Mouse (Mus musculus): ENCODE results near the gene Pou6f1. TPM values are rescaled to one million over a fixed set of nuclear protein-coding genes. Genes with fewer than 3 reads are reported as not detected.
"Not testable (repeated sequence)": the region's sequence is repeated elsewhere in the genome, so short reads cannot be mapped to it uniquely, and the experiment has no call there.

The Pou6f1 gene
- total RNA-seq, 2 experiments from 2014 or later = 0.46 TPM; not detected in 1

DNA sequence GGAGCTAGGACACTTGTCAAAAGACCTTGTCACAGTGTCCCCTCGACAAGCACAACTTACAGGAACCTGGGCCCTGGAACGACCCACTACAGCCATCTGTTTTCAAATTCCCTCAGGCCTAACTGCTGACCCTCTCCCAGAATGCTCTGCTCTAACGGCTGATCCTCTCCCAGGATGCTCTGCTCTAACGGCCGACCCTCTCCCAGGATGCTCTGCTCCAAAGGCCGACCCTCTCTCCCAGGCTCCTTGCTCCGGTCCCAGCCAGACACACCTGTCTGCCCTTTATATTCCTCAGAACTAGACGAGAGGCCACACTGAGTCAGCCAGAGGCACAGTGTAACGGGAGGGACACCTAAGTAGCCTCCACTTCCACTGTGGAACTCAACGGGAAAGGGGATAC is 19.7 kb downstream of the Pou6f1 start:
- ATAC-seq (replicated peaks; ENCODE audit: poor library complexity, severe bottlenecking) = no peak

DNA sequence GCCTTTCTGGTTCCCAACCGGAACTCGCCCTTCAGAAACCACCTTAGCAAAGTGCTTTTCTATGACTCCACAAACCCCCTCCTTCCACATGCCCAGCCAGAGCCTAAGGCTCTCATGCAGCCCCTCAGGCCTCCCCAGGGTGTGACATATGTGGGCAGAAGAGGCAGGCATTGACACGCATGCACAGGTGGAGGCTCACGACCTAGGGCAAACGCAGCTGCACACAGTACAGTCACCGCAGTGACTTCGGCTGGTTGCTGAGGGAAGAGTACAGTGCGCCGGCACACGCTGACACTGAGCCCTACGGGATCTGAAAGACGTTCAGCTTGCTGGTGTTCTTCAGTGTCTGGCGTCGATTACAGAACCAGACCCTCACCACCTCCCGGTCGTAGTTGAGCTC is 21.8 kb downstream of the Pou6f1 start:
- ATAC-seq (replicated peaks; ENCODE audit: poor library complexity, severe bottlenecking) = no peak

DNA sequence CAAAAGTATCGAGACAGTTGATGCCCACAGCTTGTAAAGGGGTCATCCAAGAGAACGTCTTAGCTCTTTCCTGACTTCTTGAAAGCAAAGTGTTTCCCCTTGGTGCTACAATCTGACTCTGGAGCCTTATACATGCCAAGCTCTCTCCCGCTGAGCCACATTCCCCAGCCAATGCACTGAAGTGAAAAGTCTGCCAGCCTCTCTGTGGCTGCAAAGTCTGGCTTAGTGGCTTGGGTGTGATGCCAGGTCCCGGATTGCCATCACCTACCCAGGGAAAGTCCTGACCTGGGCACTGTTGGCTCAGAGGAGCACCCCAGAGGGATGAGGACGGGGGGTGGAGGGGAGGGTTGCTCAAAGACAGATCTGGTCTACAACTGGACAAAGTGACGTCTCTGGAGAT is 23.0 kb downstream of the Pou6f1 start:
- ATAC-seq (replicated peaks; ENCODE audit: poor library complexity, severe bottlenecking) = no peak

DNA sequence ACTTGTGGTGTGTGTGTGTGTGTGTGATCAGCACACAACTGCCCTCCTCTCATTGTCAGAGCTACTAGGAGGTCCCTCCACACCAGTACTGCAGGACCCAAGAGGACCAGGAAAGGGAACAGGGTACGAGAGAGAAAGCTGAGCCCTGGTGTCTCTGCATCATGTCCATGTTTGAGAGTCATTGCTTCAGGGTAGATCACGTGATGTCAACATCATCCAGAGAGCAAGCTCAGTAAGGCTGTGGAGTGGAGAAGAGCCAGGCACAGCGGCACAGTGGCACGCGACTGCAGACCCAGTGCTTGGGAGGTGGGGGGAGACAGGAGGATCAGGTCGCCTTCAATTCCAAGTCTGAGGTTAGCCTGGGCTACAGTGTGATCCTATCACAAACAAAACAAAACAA is 23.4 kb downstream of the Pou6f1 start:
- ATAC-seq (replicated peaks; ENCODE audit: poor library complexity, severe bottlenecking) = no peak

DNA sequence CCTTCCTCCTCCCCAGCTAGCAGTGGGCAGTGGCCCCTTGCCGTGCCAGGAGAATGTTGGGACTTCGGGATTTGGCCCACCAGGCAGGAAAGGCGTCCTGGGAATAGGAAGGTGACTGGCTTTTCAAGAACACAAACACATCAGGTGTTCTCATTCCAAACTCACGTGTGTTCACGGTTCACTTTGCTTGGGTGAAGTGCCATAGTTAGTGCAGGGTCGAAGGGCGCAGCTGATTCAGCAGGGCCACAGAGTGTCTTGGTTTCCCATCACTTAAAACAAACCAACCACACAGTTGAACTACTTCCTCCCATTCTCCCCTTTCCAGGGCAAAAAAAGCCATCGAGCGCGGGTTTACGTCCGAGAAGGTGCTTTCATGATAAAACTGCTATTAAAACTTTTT is 24.4 kb downstream of the Pou6f1 start:
- no peak for ATAC-seq (replicated peaks; ENCODE audit: poor library complexity, severe bottlenecking)

DNA sequence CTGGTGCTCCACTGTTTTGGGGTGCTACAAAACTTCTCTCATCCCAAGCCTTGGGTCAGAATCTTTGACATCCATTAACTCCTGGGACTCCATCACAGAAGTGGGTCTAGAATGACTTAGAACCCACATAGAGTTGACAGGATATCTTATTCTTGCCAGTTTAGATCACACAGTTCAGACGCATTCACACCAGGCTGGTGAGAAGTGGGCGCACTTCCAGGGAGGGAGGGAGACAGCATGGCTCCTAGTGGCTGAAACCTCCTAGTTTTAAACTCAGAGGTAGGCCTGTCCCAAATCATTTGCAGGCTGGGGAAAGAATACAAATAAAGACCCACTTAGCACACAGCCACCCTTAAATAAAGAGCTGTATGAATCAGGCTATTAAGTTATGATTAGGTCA is 25.4 kb downstream of the Pou6f1 start:
- ATAC-seq (replicated peaks; ENCODE audit: poor library complexity, severe bottlenecking) = no peak

DNA sequence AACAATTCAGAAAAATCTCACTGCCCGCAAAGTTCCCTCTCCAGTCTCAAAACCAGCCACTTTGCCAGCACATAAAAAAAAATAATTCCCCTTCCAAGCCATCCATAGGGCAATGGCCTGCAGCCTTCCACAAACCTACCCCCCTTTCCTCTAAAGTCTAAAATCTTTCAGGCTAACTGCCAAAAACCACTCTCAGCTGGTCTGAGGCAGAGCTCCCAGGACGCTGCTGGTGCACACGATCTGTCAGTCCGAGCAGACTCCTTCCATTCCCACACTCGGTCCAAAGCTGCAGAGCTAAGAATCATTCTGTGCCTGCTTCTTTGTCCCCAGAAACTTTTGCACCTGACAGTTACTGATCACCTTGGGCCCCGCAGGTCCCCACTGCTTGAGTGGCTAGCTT is 25.8 kb downstream of the Pou6f1 start:
- no peak for ATAC-seq (replicated peaks; ENCODE audit: poor library complexity, severe bottlenecking)

DNA sequence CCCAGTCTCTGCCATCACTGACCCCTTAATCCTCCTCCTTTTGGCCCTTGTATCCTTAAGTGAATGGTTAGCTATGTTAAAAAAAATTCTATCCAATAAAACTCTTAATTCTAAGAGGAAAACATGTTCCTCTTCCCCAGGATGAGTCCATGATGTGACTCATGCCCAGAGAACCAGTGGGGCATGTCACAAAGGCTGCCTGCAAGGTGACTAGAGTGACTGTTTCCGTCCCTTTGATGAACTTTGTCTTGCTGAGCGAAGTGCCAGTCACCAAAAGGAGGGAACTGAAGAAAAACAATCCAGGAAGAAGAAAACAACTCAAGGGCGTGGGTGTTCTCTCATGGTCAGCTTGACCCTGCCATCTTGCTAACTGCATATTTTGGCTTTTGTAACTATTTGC is 30.5 kb downstream of the Pou6f1 start:
- ATAC-seq (replicated peaks; ENCODE audit: poor library complexity, severe bottlenecking) = no peak

DNA sequence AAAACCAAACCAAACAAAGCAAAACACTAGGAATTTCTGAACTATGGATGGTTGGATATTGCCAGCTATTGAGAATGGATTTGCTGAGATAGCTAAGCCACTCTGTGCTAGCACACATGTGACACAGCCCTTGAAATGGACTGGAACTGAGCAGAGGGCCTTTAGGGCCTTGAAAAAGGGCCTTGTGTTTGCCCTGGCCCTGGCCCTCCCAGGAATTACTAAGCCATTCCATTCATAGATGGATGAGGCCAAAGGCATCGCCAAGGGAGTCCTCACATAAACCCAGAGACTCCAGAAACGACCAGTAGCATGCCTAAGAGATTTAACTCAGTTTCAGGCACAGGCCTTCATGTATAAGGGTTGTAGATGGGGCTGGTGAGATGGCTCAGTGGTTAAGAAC is 33.3 kb downstream of the Pou6f1 start:
- ATAC-seq (replicated peaks; ENCODE audit: poor library complexity, severe bottlenecking) = no peak

DNA sequence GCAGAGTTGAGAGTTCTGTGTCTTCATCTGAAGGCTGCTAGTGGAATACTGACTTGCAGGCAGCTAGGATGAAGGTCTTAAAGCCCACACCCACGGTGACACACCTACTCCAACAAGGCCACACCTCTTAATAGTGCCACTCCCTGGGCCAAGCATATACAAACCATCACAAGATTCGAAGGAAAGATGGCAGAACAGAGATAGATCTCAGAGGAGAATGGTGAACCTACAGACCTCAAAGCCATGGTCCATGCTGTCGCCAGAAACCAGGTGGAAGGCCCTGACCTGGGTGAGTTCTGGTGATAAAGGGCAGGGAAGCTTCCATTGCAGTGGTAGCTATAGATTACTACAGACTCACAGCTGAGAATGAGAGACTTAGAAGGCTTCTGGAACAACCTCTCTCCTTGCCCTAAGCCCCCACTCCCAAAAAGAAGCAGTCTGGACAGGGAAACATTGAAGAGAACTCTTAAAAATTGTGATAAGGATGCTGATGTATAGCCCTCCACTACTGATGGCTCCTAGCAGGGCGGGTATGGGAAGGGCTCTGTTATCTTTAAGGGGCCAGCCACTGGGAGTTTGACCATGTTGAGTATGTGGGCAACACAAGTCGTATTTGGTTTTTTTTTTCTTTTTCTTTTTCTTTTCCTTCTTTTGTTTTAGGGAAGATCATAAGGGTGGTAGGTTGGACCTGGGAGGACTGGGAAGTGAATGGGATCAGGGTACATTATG is 41.9 kb downstream of the Pou6f1 start:
- ATAC-seq (replicated peaks; ENCODE audit: poor library complexity, severe bottlenecking) = no peak

DNA sequence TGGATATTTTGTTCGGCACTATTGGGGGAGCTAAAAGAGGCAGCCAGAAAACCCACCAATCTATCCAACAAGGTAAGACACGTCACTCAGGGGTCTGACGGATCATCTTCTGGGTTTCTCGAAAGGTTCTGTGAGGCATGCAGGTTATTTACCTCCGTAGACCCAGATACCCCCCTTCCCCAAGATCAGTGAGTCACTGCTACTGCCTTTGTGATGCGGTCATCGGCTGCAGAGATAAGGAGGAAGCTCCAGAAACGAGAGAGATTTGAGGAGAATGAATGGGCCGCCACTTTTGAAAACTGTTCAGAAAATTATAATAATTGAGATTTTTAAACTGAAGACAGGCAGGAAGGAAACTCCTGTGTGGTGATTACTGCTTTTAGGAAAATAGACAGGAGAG is 43.4 kb downstream of the Pou6f1 start:
- ATAC-seq (replicated peaks; ENCODE audit: poor library complexity, severe bottlenecking) = no peak

DNA sequence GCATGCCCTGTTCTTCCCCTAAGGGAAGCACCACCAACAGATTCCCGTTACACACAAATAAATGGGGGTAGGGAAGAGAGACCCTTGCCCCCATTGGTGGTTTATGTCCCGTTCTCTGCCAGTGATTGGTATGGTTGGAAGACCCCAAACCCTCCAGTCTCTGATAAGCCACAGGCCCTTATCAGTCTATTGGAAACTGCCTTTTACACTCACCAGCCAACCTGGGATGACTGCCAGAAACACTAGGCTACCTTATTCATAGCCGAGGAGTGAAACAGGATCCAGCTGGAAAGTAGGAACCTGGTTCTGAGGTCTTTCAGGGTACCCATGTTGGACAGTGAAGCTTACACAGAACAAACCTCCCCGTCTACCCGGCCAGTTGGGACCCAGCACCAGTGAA is 43.8 kb downstream of the Pou6f1 start:
- no peak for ATAC-seq (replicated peaks; ENCODE audit: poor library complexity, severe bottlenecking)

DNA sequence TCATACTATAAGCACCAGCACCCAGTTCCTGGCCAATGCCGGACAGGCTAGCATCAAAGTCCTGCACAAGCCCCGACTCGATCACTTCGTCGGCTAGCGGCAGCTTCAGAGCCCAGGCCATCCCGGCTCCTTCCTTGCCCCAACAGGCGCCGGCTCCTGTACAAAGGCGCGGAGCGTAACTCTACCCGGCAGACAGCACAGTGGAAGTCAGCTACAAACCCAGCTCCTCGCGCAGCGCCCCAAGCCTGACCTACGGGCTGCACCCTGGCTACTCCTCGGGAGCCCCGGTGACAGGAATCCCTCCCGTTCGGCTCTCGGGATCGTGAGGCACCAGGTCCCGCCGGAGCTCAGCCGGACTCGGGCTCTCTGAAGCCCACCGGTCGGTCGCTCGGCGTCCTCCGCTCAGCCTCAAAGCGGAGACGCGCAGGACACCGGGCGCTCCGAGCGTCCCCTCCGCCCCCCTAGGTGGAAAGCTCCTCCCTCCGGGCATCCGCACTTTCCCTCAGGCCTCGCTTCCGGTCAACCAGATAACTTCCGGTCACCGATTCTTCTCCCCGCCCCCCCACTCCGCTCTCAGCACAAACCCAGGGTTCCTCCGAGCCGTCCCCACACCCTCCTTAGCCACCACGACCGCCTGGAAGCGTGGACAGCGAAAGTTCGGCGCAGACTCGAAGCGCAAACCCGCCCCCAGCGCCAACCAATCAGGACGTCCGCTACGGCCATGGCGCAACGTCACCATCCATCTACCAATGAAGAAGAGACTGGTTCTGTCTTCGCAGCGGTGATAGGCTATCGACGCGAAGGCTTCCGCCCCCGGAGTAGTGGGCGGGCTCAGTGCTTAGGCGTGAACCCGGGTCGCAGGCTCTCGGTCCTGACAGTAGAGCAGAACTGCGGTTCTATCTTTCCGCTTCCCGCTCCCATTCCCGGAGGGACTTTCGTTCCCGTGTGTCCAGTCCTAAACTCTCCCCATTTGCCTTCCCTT is 48.2 kb downstream of the Pou6f1 start, which contains the start of gene Tfcp2:
Gene Tfcp2, minus strand, starts transcription at position 683 of the 982 bp plus-strand sequence.
- ATAC-seq (replicated peaks; ENCODE audit: poor library complexity, severe bottlenecking) = peak; percentile 100

DNA sequence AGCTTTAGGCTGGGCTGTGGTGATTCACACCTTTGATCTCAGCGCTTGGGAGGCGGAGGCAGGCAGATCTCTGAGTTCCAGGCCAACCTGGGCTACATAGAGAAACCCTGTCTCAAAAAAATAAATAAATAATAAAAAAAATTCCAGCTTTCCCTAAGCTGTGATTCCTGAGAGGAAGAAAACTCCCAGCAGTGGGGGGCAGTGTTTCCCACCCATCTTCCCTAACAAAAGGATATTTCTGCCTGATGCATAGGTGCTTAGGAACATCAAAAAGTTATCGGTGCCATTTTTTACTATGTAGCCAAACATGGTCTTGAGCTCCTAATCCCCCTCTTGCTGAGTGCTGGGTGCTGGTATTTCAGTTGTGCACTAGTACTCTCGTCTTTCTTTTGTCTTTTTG is 49.5 kb downstream of the Pou6f1 start:
- no peak for ATAC-seq (replicated peaks; ENCODE audit: poor library complexity, severe bottlenecking)

DNA sequence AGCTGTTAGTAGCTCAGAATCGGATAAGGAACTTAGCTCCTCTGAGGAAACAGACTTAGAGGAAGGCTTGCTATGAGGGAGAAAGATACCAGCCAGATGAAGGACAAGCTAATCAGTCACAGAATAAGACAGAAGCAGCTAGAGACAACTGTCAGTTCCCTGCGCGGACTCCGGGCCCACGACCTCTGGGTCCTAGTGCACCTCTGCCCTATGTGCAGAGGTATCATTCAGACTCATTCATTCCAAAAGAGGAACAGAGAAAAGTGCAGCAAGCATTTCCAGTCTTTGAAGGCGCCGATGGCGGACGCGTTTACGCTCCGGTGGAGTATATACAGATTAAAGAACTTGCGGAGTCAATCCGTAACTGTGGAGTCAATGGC is 56.1 kb downstream of the Pou6f1 start:
- not testable (repeated sequence) for ATAC-seq (replicated peaks; ENCODE audit: poor library complexity, severe bottlenecking)

DNA sequence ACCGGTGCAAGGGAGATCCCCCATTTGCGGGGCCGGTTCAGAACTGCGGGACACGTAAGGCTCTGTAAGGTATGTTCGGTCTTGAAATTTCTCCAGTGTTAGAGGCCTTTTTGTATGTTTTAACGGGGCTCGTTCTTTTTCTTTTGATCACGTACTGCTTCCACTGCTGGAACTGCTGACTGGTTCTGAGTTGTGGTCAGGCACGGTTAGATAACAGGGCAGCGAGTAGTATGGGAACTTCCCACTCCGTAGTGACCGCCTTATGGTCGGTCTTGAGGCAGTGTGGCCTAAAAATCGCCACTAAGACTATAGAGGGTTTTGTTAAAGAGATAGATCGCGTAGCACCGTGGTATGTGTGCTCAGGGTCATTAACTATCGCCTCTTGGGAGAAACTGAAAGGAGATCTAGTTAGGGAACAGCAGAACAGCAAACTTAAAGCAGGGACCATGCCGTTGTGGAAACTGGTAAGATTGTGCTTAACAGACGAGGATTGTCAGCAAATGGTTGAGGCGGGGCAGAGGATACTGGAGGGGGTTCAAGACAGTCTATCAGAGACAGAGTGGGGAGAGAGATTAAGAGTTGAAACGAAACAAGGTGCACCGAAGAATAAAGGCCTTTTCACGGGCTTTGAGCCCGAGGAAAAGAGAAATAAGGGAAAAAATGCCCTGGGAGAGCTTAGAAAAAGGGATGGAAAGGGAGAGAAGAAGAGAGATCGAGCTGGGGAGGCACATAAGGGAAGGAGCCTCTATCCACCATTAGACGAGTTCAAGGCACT is 56.7 kb downstream of the Pou6f1 start:
- ATAC-seq (replicated peaks; ENCODE audit: poor library complexity, severe bottlenecking) = not testable (repeated sequence)

DNA sequence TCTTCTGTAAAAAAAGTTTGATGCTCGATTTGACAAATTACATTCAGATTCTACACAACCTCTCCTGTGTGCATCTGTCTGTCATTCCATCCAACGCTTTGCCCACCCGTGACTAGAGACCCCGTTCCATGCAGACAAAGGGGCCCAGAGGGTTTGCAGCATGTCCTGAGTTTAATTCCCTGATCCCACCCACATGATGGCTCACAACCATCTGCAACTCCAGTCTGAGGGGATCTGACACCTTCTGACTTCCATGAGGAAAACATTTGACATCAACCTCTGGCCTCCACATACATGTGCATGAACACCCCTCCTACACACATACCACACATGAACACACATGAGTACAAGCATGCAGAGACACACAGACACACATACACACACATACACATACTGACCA is 58.4 kb downstream of the Pou6f1 start:
- ATAC-seq (replicated peaks; ENCODE audit: poor library complexity, severe bottlenecking) = no peak

DNA sequence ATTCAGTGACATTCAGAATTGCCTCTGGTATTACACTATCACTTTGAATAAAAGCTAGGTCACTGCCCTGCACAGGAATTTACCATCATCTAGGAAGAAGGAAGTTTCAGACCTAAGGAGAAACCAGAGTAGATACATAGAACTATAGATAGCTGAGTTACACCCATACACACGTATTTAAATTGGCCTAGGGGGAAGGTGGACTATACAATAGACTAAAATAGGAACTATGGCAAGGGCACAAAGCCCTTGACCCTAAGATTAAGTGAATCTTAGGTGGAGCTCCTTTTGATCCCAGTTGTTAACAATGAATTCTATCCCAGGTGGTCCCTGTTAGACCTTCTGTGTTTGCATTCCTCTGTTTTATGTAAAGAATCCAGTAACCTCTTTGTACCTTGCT is 58.8 kb downstream of the Pou6f1 start:
- ATAC-seq (replicated peaks; ENCODE audit: poor library complexity, severe bottlenecking) = not testable (repeated sequence)

DNA sequence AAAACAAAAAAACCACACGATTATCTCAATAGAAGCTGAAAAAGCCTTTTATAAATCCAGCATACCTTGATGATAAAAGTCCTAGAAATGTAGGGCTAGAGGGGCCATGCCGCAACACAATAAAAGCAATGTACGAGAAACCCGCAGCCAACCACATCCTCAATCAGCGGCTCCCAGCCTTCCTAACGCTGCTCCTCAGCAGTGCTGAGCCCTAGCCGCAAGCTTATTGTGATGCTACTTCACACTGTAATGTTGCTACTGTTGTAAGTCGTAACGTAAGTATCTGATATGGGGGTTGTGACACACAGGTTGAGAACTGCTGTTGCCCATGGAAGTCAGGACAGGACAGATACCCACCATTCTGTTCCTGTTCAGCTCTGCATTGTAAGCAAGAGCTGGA is 60.4 kb downstream of the Pou6f1 start:
- peak; percentile 37; the same call in 1 of the 2 replicates for ATAC-seq (replicated peaks; ENCODE audit: poor library complexity, severe bottlenecking)

DNA sequence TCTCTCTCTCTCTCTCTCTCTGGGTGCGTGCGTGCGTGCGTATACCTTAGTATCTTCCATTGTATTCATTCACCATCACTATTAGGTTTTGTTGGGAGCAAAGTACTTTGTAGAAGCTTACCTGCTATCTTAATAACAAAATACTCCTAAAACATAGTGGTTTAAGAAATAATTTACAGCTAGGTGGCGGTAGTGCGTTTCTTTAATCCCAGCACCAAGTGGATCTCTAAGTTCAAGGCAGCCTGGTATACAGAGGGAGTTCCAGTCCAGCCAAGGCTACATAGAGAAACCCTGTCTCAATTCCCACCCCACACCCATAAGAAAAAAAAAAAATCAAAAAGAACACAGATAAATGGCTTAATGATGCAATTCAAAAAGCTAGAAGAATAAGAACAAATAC is 61.9 kb downstream of the Pou6f1 start:
- no peak for ATAC-seq (replicated peaks; ENCODE audit: poor library complexity, severe bottlenecking)

DNA sequence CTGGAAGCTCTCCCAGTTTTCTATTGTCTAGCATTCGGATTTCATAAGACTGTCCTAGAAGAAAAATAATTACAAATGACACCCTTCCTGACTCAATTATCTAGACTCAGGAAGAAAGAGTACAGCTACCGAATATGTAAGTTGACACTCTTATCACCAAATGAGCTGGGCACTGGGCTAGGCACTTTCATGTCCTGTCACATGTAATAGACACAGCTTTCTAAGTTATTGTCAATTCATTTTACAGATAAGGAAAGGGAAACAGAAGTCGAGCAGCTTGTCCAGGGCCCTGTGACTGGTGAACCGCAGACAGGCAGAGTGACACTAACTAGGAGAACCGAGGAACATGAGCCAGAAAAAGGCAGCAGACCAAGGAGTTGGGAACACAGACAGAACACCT is 71.9 kb downstream of the Pou6f1 start:
- ATAC-seq (replicated peaks; ENCODE audit: poor library complexity, severe bottlenecking) = no peak

All from granulocyte monocyte progenitor cell, adult 5-6 weeks (primary cell).